Mouse (Mus musculus) left cerebral cortex, adult 8-10 months (tissue): Measurements from ENCODE around the gene Ddx52. TPM values are rescaled to one million over a fixed set of nuclear protein-coding genes. Genes with fewer than 3 reads are reported as not detected.

Source experiments
- DNase-seq, 2 experiments: peaks; one replicate each; pipeline ENCODE4 v3.0.0; 2022; ENCODE audit warnings: low spot score in 2 of 2
- total RNA-seq, 4 experiments: library from RNA; stranded (reverse); gene quantifications; 2 replicates each; pipeline ENCODE4 v1.2.4; 2022

The Ddx52 gene
- 10 to 100 TPM; 13.7 to 19.2 (median 15.6) TPM for total RNA-seq

DNA sequence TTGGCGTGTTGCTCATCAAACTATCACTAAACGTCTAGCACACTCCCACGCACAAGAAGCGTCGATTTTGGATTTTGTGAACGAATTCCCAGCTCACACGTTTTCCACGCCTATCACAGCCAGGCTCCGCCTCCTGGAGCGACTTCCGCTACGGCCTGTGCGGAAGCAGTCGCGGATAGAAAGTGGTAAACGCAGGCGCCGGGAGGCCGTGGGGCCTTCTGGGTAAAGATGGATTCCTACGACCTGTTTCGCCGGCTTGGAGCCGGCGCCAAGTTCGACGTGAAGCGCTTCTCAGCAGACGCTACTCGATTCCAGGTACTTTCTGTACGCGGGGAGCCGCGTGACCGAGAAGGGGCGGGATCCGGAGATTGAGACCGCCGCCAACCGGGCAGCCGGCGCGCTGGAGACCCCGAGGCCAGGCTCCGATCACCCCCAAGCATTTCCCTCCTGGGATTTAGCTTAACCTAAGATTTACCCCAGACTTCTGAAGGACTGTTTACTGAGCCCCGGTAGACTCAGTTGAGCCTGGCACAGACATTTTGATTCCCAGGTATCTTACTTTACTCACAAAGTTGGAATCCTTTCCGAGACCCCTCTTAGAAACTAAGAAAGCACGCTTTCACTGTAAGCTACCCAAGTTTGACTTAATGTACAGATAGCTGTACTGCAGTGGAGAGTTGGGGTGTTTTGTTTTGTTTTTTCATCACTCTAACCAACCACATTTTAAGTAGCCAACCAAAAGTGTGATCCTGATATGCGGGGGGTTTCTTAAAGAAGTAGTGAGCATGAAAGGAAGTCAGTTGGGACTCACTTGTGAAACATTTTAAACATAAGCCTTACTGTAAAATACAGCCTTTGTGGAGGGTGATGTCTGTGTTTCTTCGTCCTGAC lies at the start of gene Ddx52:
Ddx52 (plus strand) TSS at position 113 of the 891 bp plus-strand sequence.
- DNase-seq: peak; percentile 75 to 88

DNA sequence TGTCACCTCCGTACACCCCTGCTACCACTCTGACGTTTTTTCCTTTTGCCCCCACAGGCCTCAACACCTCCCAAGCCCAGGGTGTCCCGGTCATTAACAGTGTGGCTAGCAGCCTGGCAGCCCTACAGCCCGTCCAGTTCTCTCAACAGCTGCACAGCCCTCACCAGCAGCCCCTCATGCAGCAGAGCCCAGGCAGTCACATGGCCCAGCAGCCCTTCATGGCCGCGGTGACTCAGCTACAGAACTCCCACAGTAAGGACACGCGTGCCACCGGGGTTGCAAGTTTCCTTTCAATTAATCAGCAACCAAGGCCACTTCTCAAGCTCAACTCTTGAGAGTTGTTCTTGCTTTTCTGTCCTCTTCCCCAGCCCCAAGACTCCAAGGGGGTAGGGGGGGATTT lies 48.5 kb upstream of the Ddx52 start:
- DNase-seq: no peak

DNA sequence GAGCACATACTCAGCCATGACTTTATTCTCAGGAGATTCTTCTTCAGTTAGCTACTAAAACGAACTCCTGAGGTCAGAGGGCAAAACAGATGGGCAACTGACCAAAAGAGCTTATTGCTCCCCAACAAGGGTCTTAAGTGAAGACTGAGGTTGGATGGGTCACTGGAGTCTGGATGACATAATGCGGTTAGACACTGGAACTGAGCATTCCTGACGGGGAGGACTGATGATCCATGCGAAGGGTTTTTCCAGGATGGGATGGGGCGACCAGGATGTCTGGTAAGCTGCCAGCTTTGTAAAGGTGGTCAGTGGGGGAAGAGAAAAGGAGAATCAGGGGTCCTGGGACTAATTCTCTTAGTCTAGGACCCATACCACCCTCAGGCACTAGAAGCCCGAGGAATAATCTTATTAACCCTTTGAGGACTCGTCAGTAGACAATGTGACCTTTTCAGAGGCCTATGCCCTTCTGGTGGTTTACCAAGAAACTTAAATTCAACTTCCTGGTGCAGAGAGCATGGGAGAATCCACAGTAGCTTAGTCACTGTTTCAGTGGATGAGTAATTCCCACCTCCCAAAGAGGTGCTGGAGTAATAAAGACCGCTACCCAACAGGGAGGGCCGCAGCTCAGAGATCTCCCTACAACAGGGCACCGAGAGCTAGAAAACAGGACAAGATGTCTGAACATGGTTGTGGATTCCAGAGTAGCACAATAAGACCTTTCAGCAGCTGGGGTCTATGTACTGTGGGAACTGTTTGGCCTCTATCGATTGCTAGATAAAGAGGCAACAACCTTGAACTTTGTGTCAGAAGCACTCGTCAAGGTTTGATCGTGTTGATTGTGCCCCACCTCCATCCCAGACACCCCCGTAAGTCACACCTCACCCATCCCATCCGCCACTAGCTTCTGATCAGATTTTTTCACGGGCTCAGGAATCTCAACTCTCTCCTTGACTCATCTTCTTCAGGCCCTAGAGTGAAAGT lies 45.1 kb upstream of the Ddx52 start:
- no peak for DNase-seq

DNA sequence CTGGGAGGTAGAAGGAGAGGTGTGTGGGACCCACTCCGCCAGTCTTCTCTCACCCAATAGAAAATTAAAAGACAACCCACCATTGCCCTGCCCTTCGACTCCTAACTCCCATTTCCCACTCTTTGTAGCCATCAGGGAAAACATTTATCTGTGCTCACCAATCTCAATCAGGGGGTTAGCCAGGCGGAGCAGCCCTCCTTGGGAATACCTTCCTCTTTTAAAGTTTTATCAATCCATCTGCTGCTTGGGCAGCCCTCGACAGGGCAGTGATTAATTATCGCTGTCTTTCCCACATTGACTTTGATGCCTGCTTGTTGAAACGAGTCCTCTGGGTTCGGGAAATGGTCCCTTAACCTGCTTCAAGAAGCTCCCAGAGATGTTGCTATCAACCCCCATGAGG lies 44.3 kb upstream of the Ddx52 start:
- no peak for DNase-seq

DNA sequence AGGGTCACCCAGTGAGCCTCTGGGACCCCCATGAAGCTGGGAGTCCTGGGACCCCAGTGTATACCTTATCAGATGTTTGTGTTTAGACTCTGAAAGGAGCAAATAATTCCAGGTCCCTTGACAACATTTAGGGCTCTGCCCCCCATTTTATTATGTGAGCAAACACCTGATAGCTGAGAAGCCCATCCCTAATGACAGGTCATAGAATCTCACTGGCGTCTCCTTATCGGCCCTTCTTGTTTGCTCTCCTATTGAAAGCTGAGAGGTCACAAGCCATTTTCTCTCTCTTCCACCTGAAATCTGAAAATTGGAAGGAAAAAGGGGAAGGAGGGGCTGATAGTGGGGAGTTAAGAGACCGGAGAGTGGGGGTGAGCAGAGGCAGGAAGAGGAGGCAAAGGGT lies 39.0 kb upstream of the Ddx52 start:
- DNase-seq: no peak

DNA sequence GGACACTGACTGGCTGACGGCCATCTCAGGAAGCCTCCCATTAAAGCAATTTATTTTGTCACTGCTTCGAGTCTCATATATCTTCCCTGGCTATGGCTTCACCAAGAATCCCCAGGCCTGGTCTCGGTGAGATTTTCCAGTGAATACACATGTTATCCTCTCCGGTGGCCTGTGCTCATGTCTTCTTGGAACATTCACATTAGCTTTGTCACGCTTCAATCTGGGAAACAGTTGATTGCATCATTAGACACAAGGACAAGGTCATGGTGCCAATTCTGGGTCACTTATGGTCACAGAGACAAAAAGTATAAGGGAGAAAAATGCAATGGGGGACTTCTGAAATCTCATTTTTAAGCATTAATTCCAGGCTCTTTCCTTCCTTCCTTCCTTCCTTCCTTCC lies 36.1 kb upstream of the Ddx52 start:
- no peak for DNase-seq

DNA sequence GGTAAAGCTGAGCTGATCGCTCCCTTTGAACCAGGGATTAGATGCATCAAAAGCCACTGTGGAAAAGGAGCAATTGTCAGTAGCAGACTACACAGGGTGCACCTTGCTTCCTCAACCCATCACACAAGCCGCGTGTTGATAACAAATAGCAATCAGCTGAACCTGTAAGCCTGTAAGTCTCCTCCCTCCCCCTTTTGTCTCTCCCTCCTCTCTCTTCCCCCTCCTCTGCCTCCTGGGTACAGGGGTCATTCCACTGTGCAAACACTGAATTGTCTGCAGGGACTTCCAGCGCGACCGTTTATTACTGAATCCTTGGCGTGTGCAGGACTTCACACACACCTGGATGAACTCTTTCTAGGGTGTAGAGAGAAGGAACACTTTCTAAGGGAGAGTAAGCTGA lies 33.5 kb upstream of the Ddx52 start:
- DNase-seq: no peak

DNA sequence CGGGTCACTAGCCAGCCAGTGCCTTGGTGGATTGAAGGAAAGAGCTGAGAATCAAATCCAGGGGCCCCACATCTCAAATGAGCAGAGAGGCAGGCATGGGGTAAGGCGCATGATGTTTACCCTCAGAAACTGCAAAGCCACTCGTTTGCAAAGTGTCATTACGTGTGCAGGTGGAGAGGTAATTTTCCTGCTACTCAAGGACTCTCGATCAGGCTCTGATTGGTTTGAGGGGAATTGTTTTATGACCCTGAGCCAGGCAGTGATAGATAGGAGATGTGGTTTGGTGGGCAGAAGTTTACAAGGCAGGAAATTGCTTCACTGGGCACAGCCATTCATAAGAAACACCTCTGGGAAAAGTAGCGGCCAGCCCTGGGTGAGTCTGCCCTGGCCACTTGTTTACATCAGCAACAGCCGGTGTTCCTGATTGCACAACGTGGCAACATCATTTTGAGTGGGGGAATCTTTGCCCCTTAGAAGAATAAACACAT lies 28.0 kb upstream of the Ddx52 start:
- DNase-seq: no peak

DNA sequence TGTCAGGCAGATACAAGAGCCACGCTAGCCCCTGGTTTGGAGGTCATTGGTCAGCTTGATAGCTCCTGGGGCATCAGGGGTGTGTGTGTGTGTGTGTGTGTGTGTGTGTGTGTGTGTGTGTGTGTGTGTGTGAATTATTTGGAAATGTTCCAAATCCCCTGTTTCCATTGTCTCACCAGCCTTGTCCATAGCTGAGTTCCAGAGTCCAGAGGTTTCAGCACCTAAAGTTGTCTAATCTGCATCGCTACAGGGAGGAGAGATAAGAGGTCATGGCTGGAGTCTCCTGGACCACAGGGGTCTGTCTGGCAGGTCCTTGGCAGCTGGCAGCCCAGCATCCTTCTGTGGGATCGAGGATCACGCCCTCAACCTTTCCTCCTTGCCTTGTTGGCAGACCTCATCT lies 27.4 kb upstream of the Ddx52 start:
- DNase-seq: no peak

DNA sequence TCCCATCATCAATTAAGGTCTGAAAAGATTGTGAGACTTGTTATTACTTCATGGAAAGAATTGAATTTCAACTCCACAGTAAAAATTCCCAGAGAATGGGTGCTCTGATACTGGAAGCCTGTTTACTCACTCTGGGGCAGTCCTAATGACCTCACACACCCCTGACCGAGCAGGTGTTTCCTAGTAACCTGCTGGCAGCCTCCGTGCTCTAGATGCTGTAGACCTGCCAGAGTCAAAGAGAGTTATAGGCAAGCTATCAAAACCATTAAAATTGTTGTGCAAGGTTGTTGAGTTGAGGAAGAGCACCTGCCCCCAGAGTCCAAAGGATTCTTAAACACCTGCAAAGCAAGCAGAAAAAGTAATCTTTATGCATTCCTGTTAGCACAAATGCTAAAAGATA lies 19.3 kb upstream of the Ddx52 start:
- DNase-seq: no peak

DNA sequence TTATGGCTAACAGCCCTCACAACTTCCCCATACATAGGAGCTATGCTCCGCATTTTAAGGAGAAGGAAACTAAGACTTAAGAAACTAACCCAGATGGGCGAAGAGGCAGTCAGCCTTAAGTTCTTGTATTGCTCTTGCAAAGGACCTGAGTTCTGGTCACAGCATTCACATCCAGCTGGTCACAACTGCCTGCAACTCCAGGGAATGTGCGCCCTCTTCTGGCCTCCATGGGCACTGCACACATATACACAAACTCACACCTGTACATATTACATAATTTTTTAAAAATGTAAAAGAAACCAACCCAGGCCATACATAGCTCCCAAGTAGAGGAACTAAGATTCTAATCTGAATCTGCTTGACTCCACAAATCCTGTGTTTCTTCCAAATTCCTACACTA lies 14.8 kb upstream of the Ddx52 start:
- DNase-seq: no peak

DNA sequence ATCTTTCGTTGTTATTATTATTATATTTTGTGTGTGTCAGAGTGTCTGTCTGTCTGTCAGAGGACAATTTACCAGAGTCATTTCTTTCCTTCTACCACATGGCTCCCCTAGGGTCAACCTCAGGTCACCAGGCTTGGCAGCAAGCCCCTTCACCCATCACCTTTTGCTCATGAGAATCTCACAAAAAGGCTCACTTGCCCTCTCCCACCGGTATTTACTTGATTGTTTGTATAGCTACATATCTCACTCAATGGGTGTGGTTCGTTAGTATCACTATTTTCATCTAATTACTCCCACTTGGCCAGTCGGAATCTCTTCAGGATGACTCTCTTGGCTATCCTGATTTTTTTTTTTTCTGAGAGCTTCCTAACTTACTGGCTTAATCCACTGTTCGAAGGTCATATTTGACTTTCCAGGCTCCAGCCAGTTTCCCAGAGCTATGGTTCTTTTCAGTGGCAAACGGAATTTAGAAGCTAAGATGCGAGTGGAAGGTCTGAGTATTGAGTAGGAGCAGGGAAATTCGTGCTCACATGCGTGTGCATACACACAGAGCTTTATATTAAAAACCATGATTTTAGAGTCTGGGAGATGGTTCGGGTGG lies 9.3 kb upstream of the Ddx52 start:
- DNase-seq: no peak

DNA sequence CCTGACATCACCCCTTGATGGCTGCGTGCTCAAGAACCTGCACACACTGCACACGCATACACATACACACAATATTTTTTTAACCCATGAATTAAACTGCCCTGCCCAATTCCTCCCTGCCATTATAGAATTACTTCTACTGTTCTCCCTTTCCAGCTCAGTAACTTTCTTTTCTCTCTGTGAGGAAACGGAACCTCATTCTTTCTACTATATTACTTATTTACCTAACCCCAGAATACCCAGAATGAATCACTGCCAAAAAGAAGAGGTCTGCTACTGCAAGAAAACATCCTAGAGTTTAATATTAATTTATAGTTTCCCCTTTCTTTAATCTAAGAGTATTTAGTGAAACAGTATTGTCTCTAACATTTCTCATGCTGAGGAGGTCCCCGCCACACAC lies 8.5 kb upstream of the Ddx52 start:
- DNase-seq: no peak

DNA sequence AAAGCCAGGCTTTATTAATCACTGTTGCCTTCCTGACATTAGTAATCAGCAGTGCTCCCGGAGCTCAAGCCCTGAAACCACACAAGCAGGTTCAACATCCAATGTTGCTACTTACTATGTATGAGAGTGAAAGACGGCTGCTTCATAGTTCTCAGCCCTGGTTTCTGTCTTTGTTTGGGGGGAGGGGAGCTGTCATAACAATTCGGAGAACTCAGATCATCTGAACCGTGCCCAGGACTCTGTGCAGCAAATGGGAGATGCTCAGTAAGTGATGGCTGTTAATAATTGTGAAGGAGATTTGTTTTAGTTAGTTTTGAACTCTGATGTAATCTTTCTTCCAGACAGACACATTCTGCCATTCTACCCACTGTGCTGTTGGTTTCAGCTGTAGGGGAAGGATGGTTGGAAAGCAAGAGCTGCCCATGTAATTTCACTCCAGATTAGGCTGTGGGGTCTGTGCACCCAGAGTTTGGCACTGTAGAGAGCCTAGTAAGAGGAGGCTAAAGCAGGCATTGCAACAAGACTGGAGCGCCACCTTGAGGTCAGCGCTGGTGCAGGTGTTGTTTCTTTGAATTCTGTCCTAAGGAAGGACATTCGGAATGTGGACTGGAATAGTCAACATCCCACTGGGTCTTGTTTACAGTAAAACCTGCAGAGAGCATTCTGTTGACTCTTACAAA lies 5.7 kb upstream of the Ddx52 start:
- DNase-seq: peak; percentile 36 to 74

DNA sequence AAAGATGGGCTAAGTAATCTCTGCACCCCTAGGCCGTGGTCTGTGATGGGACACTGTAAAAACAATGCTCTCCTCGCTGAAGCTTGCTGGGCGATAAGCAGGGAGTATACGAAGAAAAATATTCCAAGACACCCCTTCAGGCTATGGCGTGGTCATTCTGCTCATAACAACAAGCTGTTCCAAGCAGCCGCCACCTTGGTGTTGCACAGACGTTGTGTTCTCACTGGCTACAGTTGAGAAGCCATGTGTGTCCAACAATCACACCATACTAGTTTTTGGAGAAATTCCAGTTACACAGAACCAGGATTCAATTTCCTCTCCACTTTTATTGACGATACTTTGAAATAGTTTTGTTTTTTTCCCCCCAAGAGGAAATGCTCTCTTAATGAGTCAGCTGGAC lies 3.3 kb upstream of the Ddx52 start:
- DNase-seq: no peak

DNA sequence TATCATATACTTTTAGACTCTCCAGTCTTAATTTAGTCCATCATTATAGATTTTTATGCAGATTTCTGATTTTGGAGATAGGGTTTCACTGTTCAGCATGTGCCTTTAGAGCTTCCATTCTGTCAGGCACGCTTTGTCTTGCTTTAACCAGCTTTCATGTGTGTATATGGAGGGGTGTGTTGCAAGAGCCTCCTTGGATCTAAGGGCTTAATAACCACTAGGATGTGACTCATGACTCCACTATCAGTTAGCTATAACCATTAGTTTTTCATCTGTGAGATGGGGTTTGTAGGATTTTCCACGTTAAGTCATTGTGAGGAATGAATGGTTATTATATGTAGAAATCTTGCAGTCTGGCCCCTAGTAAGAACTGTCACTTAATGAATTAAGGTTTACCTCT lies 15.0 kb downstream of the Ddx52 start:
- no peak for DNase-seq

DNA sequence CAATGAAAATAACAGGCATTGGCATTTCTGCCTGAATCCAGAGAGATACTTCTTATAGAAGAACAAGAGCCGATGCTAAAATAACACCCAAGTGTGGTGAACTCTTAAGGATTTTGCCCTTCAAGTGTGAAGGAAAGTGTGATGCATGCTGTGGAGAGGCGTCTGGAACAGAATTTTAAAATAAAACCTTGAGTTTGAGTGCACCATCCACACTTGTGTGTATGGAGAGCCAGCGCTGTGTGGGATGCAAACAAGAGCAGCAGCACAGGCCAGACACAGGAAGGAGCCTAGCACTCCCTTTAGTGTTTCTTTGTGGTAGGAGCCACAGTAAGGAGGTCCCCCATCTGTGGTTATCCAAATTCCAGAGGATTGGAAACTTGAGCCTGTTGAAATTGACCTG lies 20.1 kb downstream of the Ddx52 start:
- peak in 1 of 2 experiments; percentile 53 for DNase-seq

DNA sequence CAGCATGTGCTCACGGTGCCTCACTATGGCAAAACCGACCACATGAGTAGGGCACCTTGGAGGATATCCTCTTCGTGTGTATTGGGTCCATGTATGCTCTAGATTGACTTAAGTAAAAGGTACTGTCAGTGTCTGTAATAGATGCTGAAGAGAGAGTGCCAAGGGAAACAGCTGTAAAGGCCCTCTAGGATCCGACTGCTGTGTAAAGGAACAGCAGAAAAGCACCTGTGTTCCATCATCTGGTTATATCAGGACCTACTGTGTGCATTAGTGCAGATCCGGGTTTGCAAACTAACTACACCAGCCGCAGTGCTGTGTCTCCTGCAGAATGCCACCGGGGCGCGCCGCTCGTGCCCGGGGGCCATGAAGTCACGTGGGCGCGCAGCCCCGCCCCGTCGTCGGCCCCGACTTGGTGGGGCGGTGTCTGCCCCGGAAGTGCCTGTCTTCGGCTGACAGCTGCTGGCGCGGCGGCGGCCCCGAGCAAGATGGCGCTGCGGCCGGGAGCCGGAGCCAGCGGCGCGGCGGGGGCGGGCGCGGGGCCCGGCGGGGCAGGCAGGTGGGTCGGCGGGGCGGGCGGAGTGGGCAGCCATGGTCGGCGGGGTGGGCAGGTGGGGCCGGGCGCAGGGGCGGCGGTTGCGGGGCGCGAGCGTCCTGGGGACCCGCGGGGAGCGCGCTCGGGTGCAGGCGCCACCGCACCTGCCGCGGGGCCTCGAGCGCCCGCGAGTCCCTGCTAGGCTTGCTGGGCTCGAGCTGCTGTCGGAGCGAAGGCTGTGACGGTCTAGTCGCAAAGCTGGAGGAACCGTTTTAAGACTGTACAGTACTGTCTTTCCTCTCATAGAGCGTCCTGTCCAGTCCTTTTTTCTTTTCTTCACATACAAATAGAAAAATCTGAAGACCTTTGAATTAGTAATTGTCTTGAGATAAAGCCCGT lies 22.4 kb downstream of the Ddx52 start, which contains the start of gene Synrg:
Synrg (plus strand) TSS at position 438 of the 931 bp plus-strand sequence.
- DNase-seq: peak; percentile 75 to 88

DNA sequence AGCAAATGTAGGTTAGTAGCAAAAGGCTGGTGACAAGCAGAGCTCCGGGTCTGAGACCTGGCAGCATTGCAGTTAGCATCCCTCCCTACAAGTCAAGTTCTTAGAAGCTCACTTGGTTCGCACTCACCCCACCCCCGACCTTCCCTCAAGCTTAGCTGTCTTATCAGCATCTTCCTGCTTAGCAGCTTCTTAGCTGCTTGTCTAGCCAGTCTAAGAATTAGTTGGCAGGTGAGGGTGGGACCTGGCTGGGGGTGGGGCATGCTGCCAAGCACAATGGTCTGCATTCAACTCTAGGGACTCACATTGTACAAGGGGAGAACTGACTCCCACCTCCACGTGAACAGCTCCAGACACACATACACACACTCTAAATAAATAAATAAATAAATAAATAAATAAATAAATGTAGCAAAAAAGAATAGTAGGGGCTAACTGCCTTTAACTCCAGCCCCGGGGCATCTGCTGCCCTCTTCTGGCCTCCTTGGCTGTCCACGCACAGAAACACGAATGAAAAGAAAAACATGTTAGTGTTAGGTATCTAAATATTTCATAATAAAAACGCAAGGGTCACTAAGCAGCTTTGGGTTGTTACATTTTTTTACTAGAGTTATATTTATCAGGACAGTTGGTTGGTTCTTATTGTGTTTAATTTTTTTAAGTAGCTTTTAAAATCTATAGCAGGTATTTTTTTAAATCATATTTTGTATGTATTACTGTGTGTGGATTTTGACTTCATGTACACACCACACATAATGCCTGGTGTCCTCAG lies 25.8 kb downstream of the Ddx52 start:
- DNase-seq: no peak
